Mouse (Mus musculus): ENCODE results near the gene Mlst8. TPM values are rescaled to one million over a fixed set of nuclear protein-coding genes. Genes with fewer than 3 reads are reported as not detected.

Gene Mlst8
- 23.8 TPM for total RNA-seq (2023)

DNA sequence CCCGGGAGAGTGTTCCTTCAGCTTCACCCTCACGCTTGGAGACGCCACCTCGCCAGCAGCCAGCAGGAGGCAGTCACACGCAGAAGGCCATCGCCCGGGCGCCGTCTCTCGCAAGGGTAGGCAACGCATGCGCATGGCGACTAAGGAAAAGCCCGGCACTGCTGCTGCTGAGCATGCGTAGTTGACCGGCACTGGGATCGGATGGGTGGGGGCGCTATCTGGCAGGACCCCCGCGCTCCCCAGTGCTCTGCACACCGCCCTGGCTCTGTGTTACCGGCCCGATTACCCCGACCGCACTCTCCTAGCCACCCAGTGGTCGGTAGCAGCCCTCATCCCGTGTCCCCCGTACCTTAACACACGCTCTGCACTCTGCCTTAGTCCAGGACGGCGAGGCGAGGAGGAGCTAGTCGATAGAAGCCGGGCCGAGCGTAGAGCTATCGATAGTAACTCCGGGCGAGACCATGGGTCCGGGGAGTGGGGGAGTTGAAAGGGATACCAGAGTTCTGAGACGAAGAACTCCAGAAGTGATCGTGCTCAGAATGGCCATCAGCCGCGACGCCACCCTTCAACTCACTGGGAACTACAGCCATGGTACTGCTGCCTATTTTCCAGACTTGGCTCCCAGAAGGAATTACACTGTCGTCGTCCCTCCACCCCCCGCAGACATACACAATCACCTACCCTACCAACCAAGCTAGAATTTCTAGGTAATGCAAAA lies at the start of gene Mlst8:
Gene Mlst8 (minus strand): TSS at position 416 of the 718 bp plus-strand sequence.

GRCm38 (mm10) chr17:24527723-24528559 lies 49.1 kb upstream of the Mlst8 start, which contains the start of gene Traf7:
Gene Traf7 (minus strand): TSS chr17:24527938.

DNA sequence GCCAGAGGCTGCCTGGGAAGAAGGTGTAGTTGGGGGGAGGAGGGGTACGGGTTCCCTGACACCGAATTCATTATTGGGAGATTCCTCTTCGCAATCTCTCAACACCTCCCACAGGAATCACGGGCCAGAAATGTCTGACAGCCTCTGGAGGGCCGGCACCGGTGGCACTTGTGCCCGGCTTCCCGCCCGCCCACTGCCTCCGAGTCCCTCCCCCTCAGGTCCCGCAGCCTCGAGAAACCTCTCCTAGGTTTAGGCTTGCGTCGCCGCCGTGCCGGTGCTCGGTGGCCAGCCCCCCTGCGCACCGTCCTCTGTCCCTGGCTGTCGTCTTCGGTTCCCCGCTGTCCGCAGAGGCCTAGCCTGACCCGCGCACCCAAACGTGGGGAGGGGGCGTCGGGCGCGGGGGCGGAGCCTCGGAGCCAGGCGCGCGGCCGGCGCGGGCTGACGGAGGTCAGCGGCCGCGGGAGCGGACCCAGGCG lies 9.3 kb upstream of the Mlst8 start, which contains the start of gene Caskin1:
Gene Caskin1 (plus strand): TSS at position 416 of the 476 bp plus-strand sequence.

GRCm38 (mm10) chr17:24473612-24474275 lies 5.1 kb downstream of the Mlst8 start, which contains the start of gene Bricd5:
Gene Bricd5 (plus strand): TSS chr17:24473884.

DNA sequence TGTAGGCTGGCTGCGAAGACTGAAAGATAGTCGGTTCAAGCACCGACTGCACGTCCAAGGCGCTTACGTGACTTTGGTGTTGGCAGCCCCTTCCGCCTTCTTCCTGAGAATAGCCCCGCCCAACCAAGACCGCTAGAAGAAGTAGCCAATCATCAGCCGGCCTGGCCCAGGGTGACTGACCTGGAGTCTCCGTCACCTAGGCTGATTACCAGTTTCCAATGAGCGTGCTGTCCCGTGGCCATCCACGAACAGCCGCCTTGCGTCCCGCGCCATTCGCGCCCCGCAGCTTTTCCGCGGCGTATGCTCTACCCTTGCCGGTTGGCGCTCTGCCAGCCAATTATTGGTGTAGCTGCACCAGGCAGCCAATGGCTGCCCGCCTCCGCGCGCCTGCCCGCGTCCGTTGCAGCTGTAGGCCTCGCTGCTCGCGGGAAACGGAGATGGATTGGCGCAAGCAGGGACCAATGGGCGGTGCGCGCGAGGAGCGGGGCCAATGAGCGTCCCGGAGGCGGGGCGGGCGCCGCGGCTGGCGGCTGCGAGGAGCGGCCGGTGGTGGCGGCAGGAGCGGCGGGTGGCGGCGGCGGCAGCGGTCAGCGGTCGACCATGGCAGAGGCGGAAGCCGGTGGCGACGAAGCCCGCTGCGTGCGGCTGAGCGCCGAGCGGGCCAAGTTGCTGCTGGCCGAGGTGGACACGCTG lies 8.8 kb downstream of the Mlst8 start, which contains the start of the genes E4f1 and Pgp:
Gene E4f1 (minus strand): TSS at position 404 of the 693 bp plus-strand sequence.
Gene Pgp (plus strand): TSS at position 483 of the 693 bp plus-strand sequence.

DNA sequence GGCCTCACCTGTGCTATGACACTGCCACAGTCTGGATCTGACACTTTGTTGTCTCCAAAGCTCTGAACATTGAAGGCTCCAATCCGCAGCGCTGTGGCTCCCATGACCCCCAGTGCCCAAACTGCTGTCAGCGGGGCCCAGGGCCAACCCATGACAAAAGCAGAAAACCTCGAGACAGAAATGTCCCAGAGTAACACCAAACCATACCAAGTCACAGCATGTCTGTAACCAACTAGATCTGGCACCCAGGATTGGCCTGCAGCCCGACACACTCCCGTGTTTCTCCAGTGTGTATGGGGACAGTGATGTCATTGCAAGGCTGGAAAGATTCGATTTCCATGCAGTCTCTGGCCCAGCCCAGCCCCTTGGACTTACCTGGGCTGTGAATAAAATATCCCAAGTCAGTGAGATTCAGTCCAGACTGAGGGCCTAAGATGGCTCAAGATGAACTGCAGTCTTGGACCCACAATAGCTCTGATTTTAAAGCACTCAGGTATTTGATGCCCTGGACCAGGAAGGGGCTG lies 36.2 kb downstream of the Mlst8 start, which contains the start of gene Dnase1l2:
Gene Dnase1l2 (minus strand): TSS at position 474 of the 524 bp plus-strand sequence.

GRCm38 (mm10) chr17:24426471-24427169 lies 52.3 kb downstream of the Mlst8 start, which contains the start of gene Eci1:
Gene Eci1 (plus strand): TSS chr17:24426641.

Other genes starting within 250 kb of the Mlst8 start
- gene Ccnf, start 227.6 kb downstream of the Mlst8 start, total RNA-seq (2023) = 3.2 TPM
- gene Abca17, start 128.0 kb downstream of the Mlst8 start, total RNA-seq (2023) = not detected
- gene Abca3, start 127.1 kb downstream of the Mlst8 start, total RNA-seq (2023) = 43.5 TPM
- gene Rnps1, start 64.5 kb downstream of the Mlst8 start, total RNA-seq (2023) = 178 TPM
- gene Eci1, start 52.4 kb downstream of the Mlst8 start, total RNA-seq (2023) = 16.9 TPM
- 5.4 TPM for gene Dnase1l2, start 36.0 kb downstream of the Mlst8 start, total RNA-seq (2023)
- gene E4f1, start 8.8 kb downstream of the Mlst8 start, total RNA-seq (2023) = 80.5 TPM
- gene Pgp, start 8.7 kb downstream of the Mlst8 start, total RNA-seq (2023) = 13.1 TPM
- 0.89 TPM for gene Bricd5, start 5.2 kb downstream of the Mlst8 start, total RNA-seq (2023)
- gene Caskin1, start 9.5 kb upstream of the Mlst8 start, total RNA-seq (2023) = not detected
- 179 TPM for gene Traf7, start 48.9 kb upstream of the Mlst8 start, total RNA-seq (2023)
- 1.5 TPM for gene Rab26, start 55.1 kb upstream of the Mlst8 start, total RNA-seq (2023)
- 107 TPM for gene Pkd1, start 70.8 kb upstream of the Mlst8 start, total RNA-seq (2023)
- gene Tsc2, start 153.6 kb upstream of the Mlst8 start, total RNA-seq (2023) = 62.2 TPM
- 4.5 TPM for gene Nthl1, start 153.6 kb upstream of the Mlst8 start, total RNA-seq (2023)
- 0.74 TPM for gene Slc9a3r2, start 171.2 kb upstream of the Mlst8 start, total RNA-seq (2023)
- not detected for gene Npw, start 179.4 kb upstream of the Mlst8 start, total RNA-seq (2023)
- gene Zfp598, start 190.6 kb upstream of the Mlst8 start, total RNA-seq (2023) = 65.9 TPM
- gene Syngr3, start 210.9 kb upstream of the Mlst8 start, total RNA-seq (2023) = not detected
- gene Gfer, start 217.1 kb upstream of the Mlst8 start, total RNA-seq (2023) = 19.5 TPM
- gene Noxo1, start 217.2 kb upstream of the Mlst8 start, total RNA-seq (2023) = 3.9 TPM
- 24.9 TPM for gene Tbl3, start 228.6 kb upstream of the Mlst8 start, total RNA-seq (2023)
- not detected for gene Rnf151, start 239.0 kb upstream of the Mlst8 start, total RNA-seq (2023)
- gene Rps2, start 239.0 kb upstream of the Mlst8 start, total RNA-seq (2023) = 1,499 TPM
- gene Ndufb10, start 245.4 kb upstream of the Mlst8 start, total RNA-seq (2023) = 70.6 TPM
- gene Rpl3l, start 248.7 kb upstream of the Mlst8 start, total RNA-seq (2023) = not detected